Mouse (Mus musculus): ENCODE results near the gene Apol7e. TPM values are rescaled to one million over a fixed set of nuclear protein-coding genes. Genes with fewer than 3 reads are reported as not detected.
"Not testable (repeated sequence)": the region's sequence is repeated elsewhere in the genome, so short reads cannot be mapped to it uniquely, and the experiment has no call there.

Apol7e gene
- polyA plus RNA-seq, 1 experiment from 2014 or later, result not detected

DNA sequence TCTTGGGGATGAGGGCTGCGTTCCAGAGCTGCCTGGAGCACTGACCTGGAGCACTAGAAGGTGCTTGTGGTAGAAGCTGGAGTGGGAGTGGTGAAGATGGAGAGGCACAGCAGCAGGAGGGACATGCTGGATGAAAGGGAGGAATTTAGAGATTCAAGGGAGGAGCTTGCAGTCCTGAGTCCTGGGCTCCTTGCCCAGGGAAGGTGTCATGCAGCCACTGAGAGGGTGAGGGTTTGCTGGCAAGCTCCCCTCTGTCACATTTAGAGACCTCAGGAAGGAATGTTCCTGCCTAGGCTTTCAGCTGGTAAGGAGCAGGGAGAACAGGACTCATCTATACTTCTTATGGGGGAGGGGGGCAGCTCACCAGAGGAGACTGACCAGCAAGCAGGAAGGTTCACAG lies 10.3 kb downstream of the Apol7e start:
- not testable (repeated sequence) for ATAC-seq (ENCODE audit: low read depth); H3K36me3 ChIP-seq (ENCODE audit: control insufficient read depth, insufficient read depth, low read length); H3K9ac ChIP-seq (ENCODE audit: low read depth, low read length); DNase-seq (ENCODE audit: low spot score); H3K27ac ChIP-seq (replicated peaks; ENCODE audit: low read depth, low read length); H3K4me2 ChIP-seq (ENCODE audit: low read depth, low read length); H3K9me3 ChIP-seq (ENCODE audit: control insufficient read depth, low read length); H3K27me3 ChIP-seq (replicated peaks; ENCODE audit: control insufficient read depth, insufficient read depth, low read length); H3K4me1 ChIP-seq (ENCODE audit: control insufficient read depth, insufficient read depth, low read length); H3K4me3 ChIP-seq (ENCODE audit: low read depth, low read length)
- whole genome bisulfite sequencing, result 17% methylated on average over 1 of the region's 1 CpGs

- not testable (repeated sequence) for H3K4me2 ChIP-seq (ENCODE audit: low read depth, low read length); H3K9me3 ChIP-seq (ENCODE audit: control insufficient read depth, low read length); DNase-seq (ENCODE audit: low spot score); H3K36me3 ChIP-seq (ENCODE audit: control insufficient read depth, insufficient read depth, low read length); H3K27me3 ChIP-seq (replicated peaks; ENCODE audit: control insufficient read depth, insufficient read depth, low read length); H3K9ac ChIP-seq (ENCODE audit: low read depth, low read length); H3K4me1 ChIP-seq (ENCODE audit: control insufficient read depth, insufficient read depth, low read length); ATAC-seq (ENCODE audit: low read depth); H3K27ac ChIP-seq (replicated peaks; ENCODE audit: low read depth, low read length); H3K4me3 ChIP-seq (ENCODE audit: low read depth, low read length)
- 75% methylated on average over 2 of the region's 6 CpGs for WGBS
Measured at GRCm38 (mm10) chr15:77718240-77718639, 19.6 kb downstream of the Apol7e start.

- H3K4me3 ChIP-seq (ENCODE audit: low read depth, low read length); H3K9me3 ChIP-seq (ENCODE audit: control insufficient read depth, low read length); H3K9ac ChIP-seq (ENCODE audit: low read depth, low read length); H3K36me3 ChIP-seq (ENCODE audit: control insufficient read depth, insufficient read depth, low read length); H3K27ac ChIP-seq (replicated peaks; ENCODE audit: low read depth, low read length); ATAC-seq (ENCODE audit: low read depth); H3K4me1 ChIP-seq (ENCODE audit: control insufficient read depth, insufficient read depth, low read length); DNase-seq (ENCODE audit: low spot score); H3K4me2 ChIP-seq (ENCODE audit: low read depth, low read length); H3K27me3 ChIP-seq (replicated peaks; ENCODE audit: control insufficient read depth, insufficient read depth, low read length): not testable (repeated sequence)
- no CpG with 5 or more reads among the region's 3 CpGs for WGBS
Measured at GRCm38 (mm10) chr15:77721509-77721908, 22.9 kb downstream of the Apol7e start.

GRCm38 (mm10) chr15:77724208-77724911 lies 25.7 kb downstream of the Apol7e start:
- H3K27me3 ChIP-seq (replicated peaks; ENCODE audit: control insufficient read depth, insufficient read depth, low read length); H3K4me3 ChIP-seq (ENCODE audit: low read depth, low read length); H3K4me2 ChIP-seq (ENCODE audit: low read depth, low read length); H3K9ac ChIP-seq (ENCODE audit: low read depth, low read length); H3K4me1 ChIP-seq (ENCODE audit: control insufficient read depth, insufficient read depth, low read length); DNase-seq (ENCODE audit: low spot score); H3K9me3 ChIP-seq (ENCODE audit: control insufficient read depth, low read length); H3K36me3 ChIP-seq (ENCODE audit: control insufficient read depth, insufficient read depth, low read length); H3K27ac ChIP-seq (replicated peaks; ENCODE audit: low read depth, low read length): not testable (repeated sequence)
- ATAC-seq (ENCODE audit: low read depth), result 0 out of 2 replicates have a peak, but pooled peaks have one; percentile 18
- WGBS, result 37% methylated on average over 2 of the region's 10 CpGs

DNA sequence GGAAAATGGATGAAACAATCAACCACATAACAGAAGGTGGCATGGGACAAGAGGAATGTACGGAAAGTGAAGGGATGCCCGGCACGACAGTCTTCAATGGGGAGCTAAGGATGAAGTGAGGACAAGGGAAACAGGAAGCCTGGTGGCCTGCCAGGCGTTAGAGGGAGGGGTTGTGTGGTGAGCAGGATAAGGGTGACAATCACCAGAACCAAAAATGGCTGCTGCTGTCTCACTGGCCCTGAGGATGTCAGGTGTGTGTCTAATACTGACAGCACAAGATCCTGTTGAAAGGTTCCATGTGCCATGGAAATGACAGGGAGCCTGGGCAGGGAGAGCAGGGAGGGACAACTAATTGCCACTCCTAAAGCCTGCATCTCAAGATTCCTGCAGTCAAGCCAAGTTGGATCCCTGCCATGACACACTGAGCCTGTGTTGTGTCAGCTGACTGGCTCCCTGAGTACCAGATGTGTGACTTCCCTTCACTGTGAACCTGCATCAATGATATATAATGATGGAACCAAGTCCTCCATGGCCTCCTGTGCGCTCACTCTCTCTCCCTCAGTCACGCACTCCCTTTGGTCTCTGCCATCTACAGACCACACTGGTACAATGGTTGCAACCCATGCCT lies 26.9 kb downstream of the Apol7e start:
- not testable (repeated sequence) for H3K4me1 ChIP-seq (ENCODE audit: control insufficient read depth, insufficient read depth, low read length); ATAC-seq (ENCODE audit: low read depth); H3K9me3 ChIP-seq (ENCODE audit: control insufficient read depth, low read length); H3K4me3 ChIP-seq (ENCODE audit: low read depth, low read length); H3K27ac ChIP-seq (replicated peaks; ENCODE audit: low read depth, low read length); H3K9ac ChIP-seq (ENCODE audit: low read depth, low read length); H3K27me3 ChIP-seq (replicated peaks; ENCODE audit: control insufficient read depth, insufficient read depth, low read length); H3K36me3 ChIP-seq (ENCODE audit: control insufficient read depth, insufficient read depth, low read length); H3K4me2 ChIP-seq (ENCODE audit: low read depth, low read length)
- WGBS, result 62% methylated on average over 6 of the region's 6 CpGs
- peak; percentile 45 for DNase-seq (ENCODE audit: low spot score)

GRCm38 (mm10) chr15:77727139-77727538 lies 28.5 kb downstream of the Apol7e start:
- not testable (repeated sequence) for H3K4me3 ChIP-seq (ENCODE audit: low read depth, low read length); H3K9me3 ChIP-seq (ENCODE audit: control insufficient read depth, low read length); H3K4me1 ChIP-seq (ENCODE audit: control insufficient read depth, insufficient read depth, low read length); DNase-seq (ENCODE audit: low spot score); H3K9ac ChIP-seq (ENCODE audit: low read depth, low read length); H3K36me3 ChIP-seq (ENCODE audit: control insufficient read depth, insufficient read depth, low read length); H3K27ac ChIP-seq (replicated peaks; ENCODE audit: low read depth, low read length); ATAC-seq (ENCODE audit: low read depth); H3K4me2 ChIP-seq (ENCODE audit: low read depth, low read length); H3K27me3 ChIP-seq (replicated peaks; ENCODE audit: control insufficient read depth, insufficient read depth, low read length)
- 29% methylated on average over 2 of the region's 3 CpGs for WGBS

DNA sequence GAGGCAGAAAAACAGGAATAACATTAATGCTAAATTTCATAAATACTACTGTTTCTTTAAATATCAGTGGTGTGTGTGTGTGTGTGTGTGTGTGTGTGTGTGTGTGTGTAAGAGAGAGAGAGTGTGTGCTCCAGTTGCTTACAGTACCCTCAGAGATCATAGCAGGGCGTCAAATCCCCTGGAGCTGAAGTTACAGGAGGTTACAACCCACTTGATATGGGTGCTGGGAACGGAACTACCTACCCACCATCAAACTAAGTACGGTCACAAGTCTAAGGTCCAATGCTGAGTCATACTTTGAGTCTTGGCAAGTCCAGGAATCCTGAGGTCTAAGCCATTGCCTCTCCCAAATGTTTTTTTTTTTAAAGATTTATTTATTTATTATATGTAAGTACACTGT lies 29.1 kb downstream of the Apol7e start:
- H3K27me3 ChIP-seq (replicated peaks; ENCODE audit: control insufficient read depth, insufficient read depth, low read length); ATAC-seq (ENCODE audit: low read depth); H3K27ac ChIP-seq (replicated peaks; ENCODE audit: low read depth, low read length); H3K4me3 ChIP-seq (ENCODE audit: low read depth, low read length); DNase-seq (ENCODE audit: low spot score); H3K4me1 ChIP-seq (ENCODE audit: control insufficient read depth, insufficient read depth, low read length); H3K9ac ChIP-seq (ENCODE audit: low read depth, low read length); H3K36me3 ChIP-seq (ENCODE audit: control insufficient read depth, insufficient read depth, low read length); H3K4me2 ChIP-seq (ENCODE audit: low read depth, low read length); H3K9me3 ChIP-seq (ENCODE audit: control insufficient read depth, low read length): not testable (repeated sequence)
- WGBS, result 75% methylated on average over 3 of the region's 3 CpGs

GRCm38 (mm10) chr15:77728739-77729138 lies 30.1 kb downstream of the Apol7e start, which contains the start of gene Apol9b:
Apol9b (plus strand) TSS chr15:77729039.
- H3K4me3 ChIP-seq (ENCODE audit: low read depth, low read length); DNase-seq (ENCODE audit: low spot score); H3K4me1 ChIP-seq (ENCODE audit: control insufficient read depth, insufficient read depth, low read length); H3K27ac ChIP-seq (replicated peaks; ENCODE audit: low read depth, low read length); H3K27me3 ChIP-seq (replicated peaks; ENCODE audit: control insufficient read depth, insufficient read depth, low read length); H3K9me3 ChIP-seq (ENCODE audit: control insufficient read depth, low read length); H3K36me3 ChIP-seq (ENCODE audit: control insufficient read depth, insufficient read depth, low read length); H3K4me2 ChIP-seq (ENCODE audit: low read depth, low read length); H3K9ac ChIP-seq (ENCODE audit: low read depth, low read length); ATAC-seq (ENCODE audit: low read depth): not testable (repeated sequence)
- WGBS, result 100% methylated on average over 1 of the region's 4 CpGs

GRCm38 (mm10) chr15:77731605-77732004 lies 32.9 kb downstream of the Apol7e start:
- Histone ChIP-seq H3K4me2 (ENCODE audit: low read depth, low read length) (no peak overlapping the region), H3K4me3 (ENCODE audit: low read depth, low read length) (no peak overlapping the region), H3K36me3 (ENCODE audit: control insufficient read depth, insufficient read depth, low read length) (no peaks in the 10 kb centered on the region), H3K4me1 (ENCODE audit: control insufficient read depth, insufficient read depth, low read length) (no peaks in the 10 kb centered on the region), H3K27ac (replicated peaks; ENCODE audit: low read depth, low read length) (no peak overlapping the region), H3K9me3 (ENCODE audit: control insufficient read depth, low read length) (no peaks in the 10 kb centered on the region), H3K9ac (ENCODE audit: low read depth, low read length) (no peak overlapping the region), H3K27me3 (replicated peaks; ENCODE audit: control insufficient read depth, insufficient read depth, low read length) (no peaks in the 10 kb centered on the region)
- WGBS, result 89% methylated on average over 5 of the region's 5 CpGs
- ATAC-seq (ENCODE audit: low read depth) (no peak), DNase-seq (ENCODE audit: low spot score) (no peak)

Measured in embryonic facial prominence, embryonic 14.5 days (tissue).